In the genomic region with DNA sequence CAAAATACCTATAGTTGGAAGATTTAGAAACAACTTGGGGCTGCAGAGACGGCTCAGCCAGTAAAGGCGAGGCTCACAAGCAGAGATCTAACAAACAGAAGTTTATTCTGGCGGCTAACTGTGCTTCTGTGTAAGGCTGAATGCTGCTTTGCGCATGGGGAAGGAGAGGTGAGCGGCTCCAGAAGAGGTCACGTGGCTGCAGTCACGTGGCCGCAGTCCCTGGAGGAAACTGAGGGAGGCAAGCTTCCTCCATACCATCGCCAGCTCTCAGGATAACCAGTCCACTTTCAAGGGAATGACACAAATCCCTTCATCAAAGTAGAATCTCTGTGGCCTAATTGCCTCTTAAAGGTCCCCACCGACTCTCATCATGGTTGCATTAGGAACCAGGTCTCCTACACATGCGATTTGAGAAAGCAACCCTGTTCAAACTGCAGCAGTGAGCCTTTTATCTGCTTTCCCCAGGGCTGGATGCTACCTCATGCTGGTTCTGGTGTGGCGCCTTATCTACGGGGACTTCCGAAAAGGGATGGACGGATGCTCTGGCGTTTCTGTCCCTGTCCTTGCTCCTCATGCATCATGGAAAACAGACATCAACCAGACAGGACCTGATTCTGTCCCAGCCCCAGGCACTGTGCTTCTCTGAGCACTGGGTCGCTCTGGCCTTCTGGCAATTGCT, we compare ENCODE assay signal across 23 mouse cellular contexts. TPM values are rescaled to one million over a fixed set of nuclear protein-coding genes. Genes with fewer than 3 reads are reported as not detected.
DNase-seq lines count a peak whose midpoint lies in the region; ATAC-seq and TF ChIP-seq lines count a peak whose summit lies in the region.
"Had no signal": no experiment of that assay in that cellular context is flagged by ENCODE, and none has a peak within 500 bp of the region (broad histone marks: within the 10 kb centered on the region; RNA-seq: fewer than 3 reads in every experiment).

No protein-coding gene starts in this region.

- 58% methylated on average over 17 of the region's 17 CpGs for WGBS in heart, embryonic 12.5 days

- no peak for DNase-seq in heart, adult 11 months
- peak; percentile 56 for DNase-seq in MEL-GATA-1-ER (ENCODE audit: extremely low read depth, low read depth)
- DNase-seq in heart, postnatal 4 days = peak; percentile 25
- no peak for DNase-seq in frontal cortex, adult 2 months (ENCODE audit: extremely low spot score in 1 of 2, low spot score in 1 of 2)
- DNase-seq: adrenal gland, postnatal 25 days; cerebellum, adult 11-12 months; cerebellum, postnatal 10 days; gastrocnemius, postnatal 36 days; layer of hippocampus, postnatal 36 days; lung, postnatal 14 days; thymus, postnatal 14 days had no signal

- H3K9ac ChIP-seq in heart, embryonic 12.5 days = 0 out of 2 replicates have a peak overlapping the region, but pooled peaks have one; percentile 31
- H3K9ac ChIP-seq: heart, embryonic 15.5 days; hindbrain, embryonic 12.5 days; limb, embryonic 13.5 days; liver, embryonic 12.5 days; midbrain, embryonic 12.5 days had no signal

- no peak for TF ChIP-seq CTCF in E14TG2a.4 (conservative IDR thresholded peaks at IDR 0.05; ENCODE audit: low read length)

- H3K4me1 ChIP-seq in heart, embryonic 12.5 days (replicated peaks) = 0 out of 2 replicates have a peak, but pooled peaks cover 3% of the 10 kb centered on the region
- peaks cover 24% of the 10 kb centered on the region for H3K4me1 ChIP-seq in E14TG2a.4 (replicated peaks; ENCODE audit: low read depth, low read length)
- H3K4me1 ChIP-seq: limb, embryonic 13.5 days; liver, embryonic 12.5 days; midbrain, embryonic 12.5 days had no signal

- no peak overlapping the region for H3K4me2 ChIP-seq in heart, embryonic 12.5 days
- H3K4me2 ChIP-seq: heart, embryonic 15.5 days; hindbrain, embryonic 12.5 days; limb, embryonic 13.5 days; liver, embryonic 12.5 days; midbrain, embryonic 12.5 days had no signal

- H3K36me3 ChIP-seq in heart, embryonic 12.5 days = no peaks in the 10 kb centered on the region
- no peaks in the 10 kb centered on the region for H3K36me3 ChIP-seq in E14TG2a.4 (ENCODE audit: insufficient read depth, low read length)
- H3K36me3 ChIP-seq: forebrain, embryonic 10.5 days; heart, embryonic 15.5 days; hindbrain, embryonic 12.5 days; limb, embryonic 13.5 days; liver, embryonic 12.5 days; midbrain, embryonic 12.5 days had no signal

- H3K4me3 ChIP-seq in heart, embryonic 12.5 days = no peak overlapping the region
- peak overlapping the region; percentile 39; the same call in 1 of the 2 replicates for H3K4me3 ChIP-seq in E14TG2a.4 (replicated peaks; ENCODE audit: low read length)
- H3K4me3 ChIP-seq: forebrain, embryonic 10.5 days; heart, embryonic 15.5 days; hindbrain, embryonic 12.5 days; layer of hippocampus, adult 2 months; limb, embryonic 13.5 days; liver, embryonic 12.5 days; midbrain, embryonic 12.5 days had no signal

- H3K27me3 ChIP-seq in heart, embryonic 12.5 days (replicated peaks) = peaks cover 13% of the 10 kb centered on the region; the same call in 1 of the 2 replicates
- peaks cover 49% of the 10 kb centered on the region for H3K27me3 ChIP-seq in E14TG2a.4 (ENCODE audit: insufficient read depth, low read length)
- H3K27me3 ChIP-seq: hindbrain, embryonic 12.5 days; limb, embryonic 13.5 days; midbrain, embryonic 12.5 days had no signal

- no peak overlapping the region for H3K27ac ChIP-seq in heart, embryonic 12.5 days (ENCODE audit: poor library complexity, severe bottlenecking)
- H3K27ac ChIP-seq: forebrain, embryonic 10.5 days; heart, embryonic 15.5 days; hindbrain, embryonic 12.5 days; layer of hippocampus, adult 2 months; limb, embryonic 13.5 days; liver, embryonic 12.5 days; midbrain, embryonic 12.5 days had no signal

- ATAC-seq in heart, embryonic 12.5 days (ENCODE audit: insufficient number of reproducible peaks, low FRiP score) = no peak
- no peak for ATAC-seq in monocyte, adult 5-6 weeks (replicated peaks; ENCODE audit: insufficient number of reproducible peaks, low FRiP score, low TSS enrichment, poor library complexity, severe bottlenecking)
- ATAC-seq: forebrain, embryonic 16.5 days; intestine, postnatal 0 days; liver, embryonic 12.5 days had no signal

- no peaks in the 10 kb centered on the region for H3K9me3 ChIP-seq in heart, embryonic 12.5 days (replicated peaks)
- no peaks in the 10 kb centered on the region for H3K9me3 ChIP-seq in E14TG2a.4 (ENCODE audit: low read length)
- H3K9me3 ChIP-seq: forebrain, embryonic 10.5 days; heart, embryonic 15.5 days; hindbrain, embryonic 12.5 days; limb, embryonic 13.5 days; liver, embryonic 12.5 days; midbrain, embryonic 12.5 days had no signal

RNA-seq across cellular contexts. Expression of gene Cfap298, which starts 23.9 kb away (rescaled TPM):
- polyA plus RNA-seq in heart, embryonic 12.5 days (2016; fragmentation: Nextera tagmentation; extraction: Ambion mirVana) = 49.0 and 50.4 TPM in 2 replicates
- total RNA-seq in heart, postnatal 4 days (2021) = 10 to 100 TPM; 26.2 to 32.8 TPM
- 10.7 to 19.1 TPM (median 18.3 TPM) in 3 replicates for total RNA-seq in monocyte, adult 5-6 weeks (2017)
- 35.6 and 40.2 TPM in 2 replicates for polyA plus RNA-seq in frontal cortex, adult 2 months (2012; rRNA removed)

Comparison
In these comparisons a context has a peak if more than half of its experiments do, and no peak if none do; other contexts are left out.
1. DNase-seq: peak in MEL-GATA-1-ER (single experiment) and heart, postnatal 4 days (single experiment); none in heart, adult 11 months (single experiment) and frontal cortex, adult 2 months (0 of 2).